Mouse (Mus musculus) liver, adult 2 months (tissue): ENCODE measurements around the gene Kirrel3. TPM values are rescaled to one million over a fixed set of nuclear protein-coding genes. Genes with fewer than 3 reads are reported as not detected.

Experiments
- DNase-seq: peaks from one replicate; pipeline ENCODE4 v3.0.0-alpha.2; 2011; ENCODE audit warnings: low read depth, low spot score; ENCODE audit errors: extremely low read depth
- H3K27ac ChIP-seq: fragments of 200-500 bp; replicated peaks from 2 replicates; pipeline ENCODE4 v1.5.1; 2012; ENCODE audit warnings: low read depth, mild to moderate bottlenecking, control low read depth, inconsistent platforms, low read length; ENCODE audit not compliant: insufficient read depth
- H3K27me3 ChIP-seq: fragments of 200-500 bp; 2 replicates; pipeline ENCODE4 v1.6.1; 2012; ENCODE audit warnings: mild to moderate bottlenecking, moderate library complexity, low read length, inconsistent platforms; ENCODE audit not compliant: control insufficient read depth, insufficient read depth
- H3K36me3 ChIP-seq: fragments of 200-500 bp; 2 replicates; pipeline ENCODE4 v1.6.1; 2012; ENCODE audit warnings: low read length, inconsistent platforms; ENCODE audit not compliant: control insufficient read depth, insufficient read depth
- H3K4me1 ChIP-seq: fragments of 200-500 bp; 2 replicates; pipeline ENCODE4 v1.6.1; 2011; ENCODE audit warnings: low read length; ENCODE audit not compliant: control insufficient read depth, insufficient read depth
- H3K4me3 ChIP-seq: fragments of 200-500 bp; 2 replicates; pipeline ENCODE4 v1.5.1; 2011; ENCODE audit warnings: low read depth, mild to moderate bottlenecking, control low read depth, low read length, moderate library complexity; ENCODE audit not compliant: insufficient read depth
- H3K79me2 ChIP-seq: fragments of 200-500 bp; 2 replicates; pipeline ENCODE4 v1.6.1; 2012; ENCODE audit warnings: inconsistent platforms, mild to moderate bottlenecking, low read length, moderate library complexity; ENCODE audit not compliant: control insufficient read depth, insufficient read depth
- H3K9ac ChIP-seq: fragments of 200-500 bp; 2 replicates; pipeline ENCODE4 v1.6.1; 2012; ENCODE audit warnings: low read depth, mild to moderate bottlenecking, control low read depth, inconsistent platforms, low read length
- CTCF ChIP-seq: fragments of 200-500 bp; IDR thresholded peaks from 2 replicates; pipeline ENCODE4 v1.5.1; 2011; ENCODE audit warnings: low read depth, low read length, control low read depth
- POLR2A ChIP-seq: fragments of 200-500 bp; IDR thresholded peaks from 2 replicates; pipeline ENCODE4 v1.6.1; 2011; ENCODE audit warnings: low read length, control low read depth; ENCODE audit not compliant: insufficient read depth; ENCODE audit errors: extremely low read depth
- whole genome bisulfite sequencing: fragments of 180-500 bp; shearing (Covaris S2); methylation state at CpG from one replicate; pipeline ENCODE4 v1.1.7; 2018; 5-methylcytosine and 5-hydroxymethylcytosine counted together
- polyA plus RNA-seq: library from polyadenylated mRNA; depleted of rRNA; stranded (reverse); fragments of >200 nt; gene quantifications from 2 replicates; pipeline ENCODE4 v1.2.3, GENCODE M21; 2012
- total RNA-seq: library from RNA; depleted of rRNA; stranded (reverse); fragments of >200 nt; gene quantifications from 2 replicates; pipeline ENCODE4 v1.2.3, GENCODE M21; 2014

The Kirrel3 gene
- total and polyA plus RNA-seq, 2 experiments = 0.09 TPM; not detected in 1

GRCm38 (mm10) chr9:34963593-34963992, 477.9 kb downstream of the Kirrel3 start:
- 62% methylated on average over 3 of the region's 3 CpGs for WGBS

GRCm38 (mm10) chr9:34964172-34965040, 478.7 kb downstream of the Kirrel3 start:
- Histone ChIP-seq H3K4me3 (no peak overlapping the region), H3K36me3 (no peaks in the 10 kb centered on the region), H3K27me3 (no peaks in the 10 kb centered on the region), H3K4me1 (no peaks in the 10 kb centered on the region), H3K9ac (no peak overlapping the region), H3K79me2 (no peaks in the 10 kb centered on the region), H3K27ac (no peak overlapping the region)
- 84% methylated on average over 14 of the region's 14 CpGs for WGBS
- TF ChIP-seq CTCF (no peak), POLR2A (no peak)
- no peak for DNase-seq

More at GRCm38 (mm10) chr9:34963593-34963992, 477.9 kb downstream of the Kirrel3 start:
- no peaks in the 10 kb centered on the region for H3K36me3 ChIP-seq
- no peak overlapping the region for H3K4me3 ChIP-seq
- DNase-seq = no peak
- H3K4me1 ChIP-seq = no peaks in the 10 kb centered on the region
- no peak overlapping the region for H3K9ac ChIP-seq
- H3K27me3 ChIP-seq = no peaks in the 10 kb centered on the region
- no peaks in the 10 kb centered on the region for H3K79me2 ChIP-seq
- no peak for TF ChIP-seq POLR2A
- H3K27ac ChIP-seq = no peak overlapping the region

- Histone ChIP-seq H3K27me3 (no peaks in the 10 kb centered on the region), H3K4me1 (no peaks in the 10 kb centered on the region), H3K36me3 (no peaks in the 10 kb centered on the region), H3K4me3 (no peak overlapping the region), H3K27ac (no peak overlapping the region), H3K9ac (no peak overlapping the region), H3K79me2 (no peaks in the 10 kb centered on the region)
- WGBS = 53% methylated on average over 4 of the region's 4 CpGs
- no peak for TF ChIP-seq CTCF
- no peak for TF ChIP-seq POLR2A
- no peak for DNase-seq
Measured at GRCm38 (mm10) chr9:34965041-34965415, 479.3 kb downstream of the Kirrel3 start.

GRCm38 (mm10) chr9:34967772-34968171, 482.1 kb downstream of the Kirrel3 start:
- no peak for TF ChIP-seq POLR2A
- no peak for TF ChIP-seq CTCF
- Histone ChIP-seq H3K27ac (no peak overlapping the region), H3K9ac (no peak overlapping the region), H3K4me1 (no peaks in the 10 kb centered on the region), H3K79me2 (no peaks in the 10 kb centered on the region), H3K4me3 (no peak overlapping the region), H3K27me3 (no peaks in the 10 kb centered on the region), H3K36me3 (no peaks in the 10 kb centered on the region)
- DNase-seq = no peak
- WGBS = 75% methylated on average over 6 of the region's 6 CpGs

GRCm38 (mm10) chr9:34969881-34970490, 484.3 kb downstream of the Kirrel3 start:
- no peaks in the 10 kb centered on the region for H3K36me3 ChIP-seq
- no peak for DNase-seq
- H3K79me2 ChIP-seq = no peaks in the 10 kb centered on the region
- H3K9ac ChIP-seq = no peak overlapping the region
- H3K27me3 ChIP-seq = no peaks in the 10 kb centered on the region
- H3K4me3 ChIP-seq = no peak overlapping the region
- no peak overlapping the region for H3K27ac ChIP-seq
- WGBS = 71% methylated on average over 6 of the region's 6 CpGs
- H3K4me1 ChIP-seq = no peaks in the 10 kb centered on the region
- no peak for TF ChIP-seq CTCF
- no peak for TF ChIP-seq POLR2A

- no peaks in the 10 kb centered on the region for H3K27me3 ChIP-seq
- TF ChIP-seq CTCF (no peak), POLR2A (no peak)
- no peak overlapping the region for H3K9ac ChIP-seq
- H3K36me3 ChIP-seq = no peaks in the 10 kb centered on the region
- no peaks in the 10 kb centered on the region for H3K4me1 ChIP-seq
- no peak overlapping the region for H3K4me3 ChIP-seq
- WGBS = 93% methylated on average over 1 of the region's 1 CpGs
- no peaks in the 10 kb centered on the region for H3K79me2 ChIP-seq
- no peak for DNase-seq
- H3K27ac ChIP-seq = no peak overlapping the region
Measured at GRCm38 (mm10) chr9:34974326-34974725, 488.6 kb downstream of the Kirrel3 start.
